Mouse (Mus musculus): ENCODE data around the gene Psma3. TPM values are rescaled to one million over a fixed set of nuclear protein-coding genes. Genes with fewer than 3 reads are reported as not detected.

The Psma3 gene
- 100 to 1,000 TPM; 162 to 201 TPM for total RNA-seq (2023)

DNA sequence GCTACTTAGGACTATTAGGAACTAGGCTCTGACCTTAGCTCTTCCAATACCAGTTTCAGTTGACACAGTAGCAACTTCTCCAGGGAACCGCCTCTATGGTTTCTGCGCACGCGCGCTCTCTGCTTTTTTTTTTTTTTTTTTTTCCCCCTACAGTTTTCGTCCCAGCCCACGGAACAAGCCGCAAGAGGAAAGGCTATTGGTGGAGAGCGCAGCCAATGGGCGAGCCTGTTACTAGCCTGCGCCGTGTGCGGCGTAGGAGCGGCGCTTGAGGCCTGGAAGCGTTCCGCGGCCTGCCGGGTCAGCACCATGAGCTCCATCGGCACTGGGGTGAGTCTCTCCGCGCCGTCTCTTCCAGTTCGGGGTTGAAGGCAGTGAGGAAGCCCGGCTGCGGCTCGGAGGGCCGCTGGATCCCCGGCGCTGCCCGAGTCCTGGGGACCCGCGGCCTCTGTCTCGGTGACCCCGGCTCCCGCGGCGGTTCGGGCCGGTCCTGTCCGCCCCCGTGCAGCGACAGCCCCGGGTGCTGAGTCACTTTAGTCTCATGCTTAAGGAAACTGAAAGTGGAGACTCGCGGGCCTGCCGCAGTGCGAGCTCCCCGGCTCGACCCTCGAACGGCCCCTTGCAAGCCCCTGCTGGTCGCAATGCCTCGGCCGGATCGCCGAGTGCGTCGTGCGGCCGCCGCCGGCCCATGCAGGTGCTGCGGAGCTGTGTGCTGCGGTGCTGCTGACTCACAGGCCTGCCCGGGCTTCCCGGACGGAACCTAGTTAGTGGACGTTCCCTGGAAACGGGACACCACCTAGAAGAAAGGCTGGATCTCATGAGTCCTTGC lies at the start of gene Psma3:
Gene Psma3, plus strand, starts transcription at position 181 of the 826 bp plus-strand sequence.

GRCm38 (mm10) chr12:70937571-70938384 lies 36.6 kb upstream of the Psma3 start, which contains the start of gene Actr10:
TSS of gene Actr10 (plus strand) at chr12:70937857.

GRCm38 (mm10) chr12:71015363-71016210 lies 41.2 kb downstream of the Psma3 start, which contains the start of gene Arid4a:
TSS of gene Arid4a (plus strand) at chr12:71015990.

Other genes with a start within 250 kb of the Psma3 start
- gene Frmd6, start 149.1 kb upstream of the Psma3 start, total RNA-seq (2023), result 1 to 10 TPM; 2.9 to 3.1 TPM
- 100 to 1,000 TPM in 1 of 2 experiments, 10 to 100 TPM in 1; 91.9 to 112 TPM for gene Actr10, start 36.8 kb upstream of the Psma3 start, total RNA-seq (2023)
- 100 to 1,000 TPM in 1 of 2 experiments, 10 to 100 TPM in 1; 86.3 to 111 TPM for gene Arid4a, start 41.4 kb downstream of the Psma3 start, total RNA-seq (2023)
- gene Tomm20l, start 136.8 kb downstream of the Psma3 start, total RNA-seq (2023), result not detected
- gene Timm9, start 162.1 kb downstream of the Psma3 start, total RNA-seq (2023), result 10 to 100 TPM; 13.6 to 15.4 TPM
- 1 to 10 TPM; 5.2 to 7.0 TPM for gene 2700049A03Rik, start 162.2 kb downstream of the Psma3 start, total RNA-seq (2023)

Measured in monocyte, adult 59 days (primary cell).